Mouse (Mus musculus) midbrain, embryonic 10.5 days (tissue): Measurements from ENCODE around the gene 1700019N19Rik. TPM values are rescaled to one million over a fixed set of nuclear protein-coding genes. Genes with fewer than 3 reads are reported as not detected.

Experiments used
- DNase-seq: peaks from one replicate; pipeline ENCODE4 v3.0.0-alpha.2; 2017; ENCODE audit warnings: low spot score
- H3K27ac ChIP-seq: fragments of 300-500 bp; sonication (generic); replicated peaks from 2 replicates; pipeline ENCODE4 v1.5.1; 2016; ENCODE audit warnings: mild to moderate bottlenecking
- H3K27me3 ChIP-seq: fragments of 300-500 bp; sonication (generic); 2 replicates; pipeline ENCODE4 v1.6.1; 2016; ENCODE audit warnings: low read depth, mild to moderate bottlenecking; ENCODE audit not compliant: poor library complexity, severe bottlenecking
- H3K36me3 ChIP-seq: fragments of 300-500 bp; sonication (generic); 2 replicates; pipeline ENCODE4 v1.6.1; 2016; ENCODE audit warnings: mild to moderate bottlenecking, moderate library complexity
- H3K4me1 ChIP-seq: fragments of 300-500 bp; sonication (generic); 2 replicates; pipeline ENCODE4 v1.6.1; 2016
- H3K4me3 ChIP-seq: fragments of 300-500 bp; sonication (generic); 2 replicates; pipeline ENCODE4 v1.5.1; 2016; ENCODE audit warnings: mild to moderate bottlenecking, moderate library complexity
- H3K9me3 ChIP-seq: fragments of 300-500 bp; sonication (generic); replicated peaks from 2 replicates; pipeline ENCODE4 v1.6.1; 2016; ENCODE audit warnings: mild to moderate bottlenecking
- WGBS: fragments of 180-500 bp; shearing (Covaris S2); methylation state at CpG from one replicate; pipeline ENCODE4 v1.1.7; 2016; 5-methylcytosine and 5-hydroxymethylcytosine counted together
- polyA plus RNA-seq: library from polyadenylated mRNA; unstranded; fragments of >200 nt; fragmentation: Nextera tagmentation; extraction: Ambion mirVana; gene quantifications from 2 replicates; pipeline ENCODE4 v1.2.1, GENCODE M21; 2016

Gene 1700019N19Rik
- polyA plus RNA-seq, 1 experiment from 2014 or later, result 0.12 TPM

- Histone ChIP-seq H3K27ac (no peak overlapping the region), H3K36me3 (no peaks in the 10 kb centered on the region), H3K4me3 (no peak overlapping the region), H3K9me3 (no peaks in the 10 kb centered on the region), H3K4me1 (peaks cover 3% of the 10 kb centered on the region; the same call in 1 of the 2 replicates), H3K27me3 (no peaks in the 10 kb centered on the region)
- 89% methylated on average over 4 of the region's 4 CpGs for WGBS
- no peak for DNase-seq
Measured at GRCm38 (mm10) chr19:58742711-58743110, 51.5 kb downstream of the 1700019N19Rik start.

- Histone ChIP-seq H3K9me3 (no peaks in the 10 kb centered on the region), H3K27ac (no peak overlapping the region), H3K36me3 (no peaks in the 10 kb centered on the region), H3K4me3 (no peak overlapping the region), H3K4me1 (peaks cover 3% of the 10 kb centered on the region; the same call in 1 of the 2 replicates), H3K27me3 (no peaks in the 10 kb centered on the region)
- DNase-seq, result no peak
- WGBS, result 79% methylated on average over 6 of the region's 6 CpGs
Measured at GRCm38 (mm10) chr19:58741036-58741435, 53.2 kb downstream of the 1700019N19Rik start.

GRCm38 (mm10) chr19:58738111-58738510, 56.1 kb downstream of the 1700019N19Rik start:
- 88% methylated on average over 4 of the region's 4 CpGs for WGBS
- H3K36me3 ChIP-seq, result no peaks in the 10 kb centered on the region

More at GRCm38 (mm10) chr19:58738111-58738510, 56.1 kb downstream of the 1700019N19Rik start:
- Histone ChIP-seq H3K4me3 (no peak overlapping the region), H3K4me1 (peaks cover 3% of the 10 kb centered on the region; the same call in 1 of the 2 replicates), H3K27ac (no peak overlapping the region), H3K27me3 (no peaks in the 10 kb centered on the region), H3K9me3 (no peaks in the 10 kb centered on the region)
- DNase-seq, result no peak

Other genes starting within 250 kb of the 1700019N19Rik start
- gene Pnlip, start 142.0 kb downstream of the 1700019N19Rik start, polyA plus RNA-seq, result not detected in 2 replicates
- gene Pnliprp1, start 65.6 kb downstream of the 1700019N19Rik start, polyA plus RNA-seq, result 0.14 and 0.22 TPM in 2 replicates
- gene Pnliprp2, start 34.7 kb downstream of the 1700019N19Rik start, polyA plus RNA-seq, result not detected in 2 replicates
- 0.43 and 0.54 TPM in 2 replicates for gene Eno4, start 149.0 kb upstream of the 1700019N19Rik start, polyA plus RNA-seq
- gene Hspa12a, start 149.2 kb upstream of the 1700019N19Rik start, polyA plus RNA-seq, result 10.8 and 15.3 TPM in 2 replicates